Mouse (Mus musculus) embryonic fibroblast, embryonic 13.5 days (primary cell): ENCODE measurements around the gene Hook2. TPM values are rescaled to one million over a fixed set of nuclear protein-coding genes. Genes with fewer than 3 reads are reported as not detected.
A peak's percentile ranks its signal among the peaks of the same experiment; 100 is the strongest.

Experiments used
- H3K27ac ChIP-seq: 2 replicates; pipeline ENCODE4 v1.5.1; 2012; ENCODE audit warnings: low read length, control low read depth, inconsistent platforms; ENCODE audit not compliant: insufficient read depth
- H3K4me1 ChIP-seq: 2 replicates; pipeline ENCODE4 v1.6.1; 2011; ENCODE audit warnings: low read length; ENCODE audit not compliant: control insufficient read depth, insufficient read depth
- H3K4me3 ChIP-seq: 2 replicates; pipeline ENCODE4 v1.5.1; 2011; ENCODE audit warnings: mild to moderate bottlenecking, control low read depth, low read length; ENCODE audit not compliant: insufficient read depth
- CTCF ChIP-seq: IDR thresholded peaks from 2 replicates; pipeline ENCODE4 v1.5.1; 2011; ENCODE audit warnings: mild to moderate bottlenecking, control low read depth, low read length, moderate library complexity, borderline replicate concordance; ENCODE audit not compliant: insufficient read depth
- POLR2A ChIP-seq: IDR thresholded peaks from 2 replicates; pipeline ENCODE4 v1.6.1; 2011; ENCODE audit warnings: low read depth, mild to moderate bottlenecking, control low read depth, low read length, moderate library complexity
- polyA plus RNA-seq: library from polyadenylated mRNA; stranded (reverse); fragments of >200 nt; gene quantifications from 2 replicates; pipeline ENCODE4 v1.2.4, GENCODE M21; 2011; ENCODE audit warnings: low read depth; ENCODE audit not compliant: missing spikeins, insufficient read length

The Hook2 gene
- 7.9 and 8.1 TPM in 2 replicates for polyA plus RNA-seq

GRCm38 (mm10) chr8:84990349-84990748, at the start of gene Hook2:
Hook2 (plus strand) TSS chr8:84990603.
- Histone ChIP-seq H3K4me3 (peak within 1 kb of the TSS; percentile 48), H3K4me1 (peaks cover 17% of the 10 kb centered on the region), H3K27ac (peak within 1 kb of the TSS; percentile 58)
- TF ChIP-seq CTCF (peak; percentile 97), POLR2A (peak; percentile 41; the same call in 1 of the 2 replicates)

- no peaks in the 10 kb centered on the region for H3K4me1 ChIP-seq
- no peak overlapping the region for H3K27ac ChIP-seq
- no peak for TF ChIP-seq POLR2A
- TF ChIP-seq CTCF = no peak
- no peak overlapping the region for H3K4me3 ChIP-seq
Observed at GRCm38 (mm10) chr8:84943699-84944098, 46.7 kb upstream of the Hook2 start.

- Histone ChIP-seq H3K4me1 (no peaks in the 10 kb centered on the region), H3K4me3 (no peak overlapping the region), H3K27ac (no peak overlapping the region)
- TF ChIP-seq CTCF = no peak
- TF ChIP-seq POLR2A = no peak
Observed at GRCm38 (mm10) chr8:84944478-84945160, 45.8 kb upstream of the Hook2 start.

GRCm38 (mm10) chr8:84945235-84945632, 45.2 kb upstream of the Hook2 start:
- Histone ChIP-seq H3K4me3 (no peak overlapping the region), H3K27ac (no peak overlapping the region), H3K4me1 (no peaks in the 10 kb centered on the region)
- TF ChIP-seq POLR2A (no peak), CTCF (no peak)

GRCm38 (mm10) chr8:84945633-84946527, 44.5 kb upstream of the Hook2 start:
- TF ChIP-seq POLR2A (no peak), CTCF (no peak)
- no peaks in the 10 kb centered on the region for H3K4me1 ChIP-seq
- H3K4me3 ChIP-seq = peak overlapping the region; percentile 14; the same call in 1 of the 2 replicates
- no peak overlapping the region for H3K27ac ChIP-seq

GRCm38 (mm10) chr8:84946528-84947240, 43.7 kb upstream of the Hook2 start, which contains the start of gene Rtbdn:
Rtbdn (plus strand) TSS chr8:84946991.
- H3K27ac ChIP-seq = no peak within 1 kb of the TSS
- peak; percentile 35; the same call in 1 of the 2 replicates for TF ChIP-seq CTCF
- TF ChIP-seq POLR2A = no peak
- H3K4me1 ChIP-seq = no peaks in the 10 kb centered on the region
- H3K4me3 ChIP-seq = peak within 1 kb of the TSS; percentile 14; the same call in 1 of the 2 replicates

GRCm38 (mm10) chr8:84947241-84947545, 43.2 kb upstream of the Hook2 start:
- H3K4me3 ChIP-seq = no peak overlapping the region
- no peaks in the 10 kb centered on the region for H3K4me1 ChIP-seq
- TF ChIP-seq CTCF (peak; percentile 1; the same call in 1 of the 2 replicates), POLR2A (no peak)
- no peak overlapping the region for H3K27ac ChIP-seq

- TF ChIP-seq POLR2A = no peak
- no peak for TF ChIP-seq CTCF
Observed at GRCm38 (mm10) chr8:84949753-84950152, 40.6 kb upstream of the Hook2 start.

GRCm38 (mm10) chr8:84952612-84953255, 37.7 kb upstream of the Hook2 start:
- Histone ChIP-seq H3K27ac (no peak overlapping the region), H3K4me1 (no peaks in the 10 kb centered on the region), H3K4me3 (no peak overlapping the region)
- TF ChIP-seq CTCF (no peak), POLR2A (no peak)

More at GRCm38 (mm10) chr8:84949753-84950152, 40.6 kb upstream of the Hook2 start:
- Histone ChIP-seq H3K27ac (no peak overlapping the region), H3K4me3 (no peak overlapping the region), H3K4me1 (no peaks in the 10 kb centered on the region)
